In the genomic region with DNA sequence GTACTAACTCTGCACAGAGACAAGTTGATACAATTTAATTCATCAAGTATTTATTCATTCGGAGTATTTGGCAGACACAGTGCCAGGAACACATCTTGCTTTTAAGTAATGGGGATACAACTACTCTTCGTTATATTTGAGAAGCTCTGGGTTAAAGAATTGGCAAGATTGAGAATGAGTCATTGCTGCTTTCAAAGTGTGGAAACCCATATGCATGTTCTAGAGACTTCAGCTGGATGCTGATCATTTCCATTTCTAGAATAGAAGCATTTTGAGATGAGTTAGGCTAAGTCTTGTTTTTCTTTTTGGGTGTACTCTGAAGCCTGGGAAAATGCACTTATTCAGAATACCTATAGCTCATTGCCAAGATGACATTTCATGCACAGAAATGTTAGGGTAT, we compare ENCODE assay signal across 15 mouse cellular contexts.
"Had no signal": no experiment of that assay in that cellular context is flagged by ENCODE, and none has a peak within 500 bp of the region (broad histone marks: within the 10 kb centered on the region; RNA-seq: fewer than 3 reads in every experiment).

No protein-coding gene starts in this region.

- DNase-seq: kidney, adult 18-20 months; kidney, adult 9 months; kidney, postnatal 14 days; kidney, postnatal 4 days; liver; lung, adult 18-20 months; lung, postnatal 10 days; lung, postnatal 36 days; retina, postnatal 1 day; thymus, postnatal 25 days had no signal

- ATAC-seq: inflammation-experienced regulatory T-cells, adult 6 months; intestine, embryonic 16.5 days; liver, embryonic 12.5 days; midbrain, embryonic 13.5 days; midbrain, embryonic 16.5 days had no signal
